Mouse (Mus musculus) activated CD4-positive, CD25-positive, alpha-beta regulatory T cell (primary cell): ENCODE data around the gene Bcl2l10. TPM values are rescaled to one million over a fixed set of nuclear protein-coding genes. Genes with fewer than 3 reads are reported as not detected.

ENCODE experiments used
- polyA plus RNA-seq, 2 experiments: library from polyadenylated mRNA; unstranded; fragments of 100-300 nt; shearing (Covaris generic); gene quantifications; one replicate each; pipeline ENCODE4 v1.2.1; 2017

Gene Bcl2l10
- under 1 TPM in 1 of 2 experiments, not detected in 1; 0.43 TPM for polyA plus RNA-seq

GRCm38 (mm10) chr9:75347458-75347857 lies at the start of gene Bcl2l10:
Gene Bcl2l10 (plus strand): TSS chr9:75347758.

DNA sequence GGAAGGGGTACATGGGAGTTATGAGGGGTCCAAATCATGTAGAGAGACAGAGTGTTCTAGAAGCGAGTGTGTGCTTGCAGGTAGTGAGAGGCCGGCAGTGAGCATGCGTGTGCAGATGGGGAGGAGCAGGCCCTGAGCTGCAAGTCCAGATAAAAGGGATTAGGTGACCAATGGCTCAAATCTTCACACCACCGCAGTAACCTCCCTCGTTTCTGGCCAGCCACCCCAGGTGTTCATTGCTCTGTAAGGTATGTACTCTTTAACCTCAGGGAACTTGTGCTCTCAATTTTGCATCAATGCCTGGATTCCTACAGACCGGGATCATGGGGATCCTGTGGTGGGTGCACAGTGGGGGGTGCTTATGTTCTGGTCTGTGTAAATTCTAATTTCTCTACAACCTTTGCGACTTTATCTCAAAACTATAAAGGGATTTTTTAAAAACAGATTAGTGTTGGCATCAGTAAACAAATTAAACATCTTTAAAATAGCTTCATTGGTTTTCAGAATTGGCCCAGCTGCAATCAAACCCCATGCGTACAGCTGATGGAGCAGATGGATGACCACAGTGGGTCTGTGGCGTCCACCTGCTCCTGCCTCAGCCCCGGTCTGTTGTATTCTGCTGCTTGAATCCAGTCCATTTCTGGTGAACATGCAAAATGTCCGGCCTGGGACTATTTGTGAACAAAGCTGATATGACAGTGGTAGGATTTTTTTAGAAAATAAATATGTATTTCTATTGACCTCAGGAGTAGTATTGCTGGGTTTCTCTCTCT lies 41.2 kb upstream of the Bcl2l10 start, which contains the start of gene Gnb5:
TSS of gene Gnb5 (plus strand) at position 163 of the 773 bp plus-strand sequence.

Other genes starting within 250 kb of the Bcl2l10 start
- under 1 TPM; 0.20 to 0.41 TPM for gene Myo5c, start 115.7 kb upstream of the Bcl2l10 start, polyA plus RNA-seq
- 1 to 10 TPM; 6.1 to 9.4 TPM for gene Gnb5, start 41.5 kb upstream of the Bcl2l10 start, polyA plus RNA-seq
- 10 to 100 TPM; 52.4 to 65.8 TPM for gene Mapk6, start 62.2 kb downstream of the Bcl2l10 start, polyA plus RNA-seq
- 10 to 100 TPM; 25.2 to 27.8 TPM for gene Leo1, start 93.8 kb downstream of the Bcl2l10 start, polyA plus RNA-seq
- 100 to 1,000 TPM; 117 to 158 TPM for gene Tmod3, start 211.9 kb downstream of the Bcl2l10 start, polyA plus RNA-seq